Mouse (Mus musculus) kidney, adult 18-20 months (tissue): Measurements from ENCODE around the gene Gnl2.

Experiments
- DNase-seq: peaks from one replicate; pipeline ENCODE4 v3.0.0; 2021

Gnl2 gene

DNA sequence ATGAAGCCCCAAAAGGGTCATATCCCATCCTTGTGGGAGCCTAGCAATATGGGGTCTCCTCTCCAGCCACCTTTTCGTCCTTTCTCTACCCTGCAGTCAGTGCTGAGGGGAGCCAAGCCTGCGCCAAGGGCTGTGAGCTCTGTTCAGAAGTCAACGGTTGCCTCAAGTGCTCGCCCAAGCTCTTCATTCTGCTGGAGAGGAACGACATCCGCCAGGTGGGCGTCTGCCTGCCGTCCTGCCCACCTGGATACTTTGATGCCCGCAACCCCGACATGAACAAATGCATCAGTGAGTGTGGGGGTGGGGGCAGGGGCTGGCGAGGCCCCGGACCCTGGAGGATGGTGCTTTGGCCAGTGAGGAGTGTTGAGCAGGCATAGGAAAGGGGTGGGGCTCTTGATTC is 11.5 kb upstream of the Gnl2 start:
- no peak for DNase-seq

DNA sequence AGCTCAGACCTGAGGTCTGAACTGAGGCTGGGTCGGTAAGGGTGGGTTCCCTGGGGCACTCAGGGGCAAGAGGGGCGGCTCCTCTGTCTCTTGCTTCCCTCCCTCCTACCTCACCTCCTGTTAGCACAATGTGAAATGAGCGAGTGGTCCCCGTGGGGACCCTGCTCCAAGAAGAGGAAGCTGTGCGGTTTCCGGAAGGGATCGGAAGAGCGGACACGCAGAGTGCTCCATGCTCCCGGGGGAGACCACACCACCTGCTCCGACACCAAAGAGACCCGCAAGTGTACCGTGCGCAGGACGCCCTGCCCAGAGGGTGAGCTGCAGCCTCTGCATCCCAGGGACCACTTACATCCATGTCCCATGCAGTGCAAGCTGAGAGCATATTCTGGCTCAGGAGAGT is 8.9 kb upstream of the Gnl2 start:
- DNase-seq: no peak

DNA sequence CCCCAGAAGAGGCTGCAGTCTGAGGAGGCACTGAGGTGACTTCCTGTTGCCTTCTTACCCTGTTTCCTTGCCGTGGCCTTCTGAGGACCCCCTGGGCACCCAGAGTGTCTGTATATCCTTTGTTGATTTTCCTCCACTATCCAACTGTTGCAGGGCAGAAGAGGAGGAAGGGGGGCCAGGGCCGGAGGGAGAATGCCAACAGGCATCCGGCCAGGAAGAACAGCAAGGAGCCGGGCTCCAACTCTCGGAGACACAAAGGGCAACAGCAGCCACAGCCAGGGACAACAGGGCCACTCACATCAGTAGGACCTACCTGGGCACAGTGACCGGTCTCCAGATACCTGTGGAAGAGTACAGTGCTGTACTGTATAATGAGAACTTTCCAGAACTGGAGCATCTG is 8.2 kb upstream of the Gnl2 start:
- DNase-seq: no peak

DNA sequence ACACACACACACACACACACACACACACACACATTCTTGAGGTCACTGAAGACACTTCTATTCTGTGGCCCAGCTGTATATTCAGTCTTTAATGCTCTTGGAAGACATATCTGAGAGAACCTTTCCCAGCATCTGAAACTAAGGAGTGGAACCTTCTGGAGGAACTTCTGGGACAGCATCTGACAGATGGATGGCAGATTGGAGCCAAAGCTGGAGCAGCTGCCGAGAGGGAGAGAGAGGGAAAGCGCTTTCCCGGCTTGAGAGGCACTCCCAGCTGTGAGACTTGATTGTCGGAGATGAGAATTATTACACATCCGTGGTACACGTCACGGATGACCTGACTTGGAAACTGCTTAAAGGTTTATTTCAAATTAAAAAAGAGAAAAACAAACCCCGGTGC is 7.7 kb upstream of the Gnl2 start:
- DNase-seq: no peak

DNA sequence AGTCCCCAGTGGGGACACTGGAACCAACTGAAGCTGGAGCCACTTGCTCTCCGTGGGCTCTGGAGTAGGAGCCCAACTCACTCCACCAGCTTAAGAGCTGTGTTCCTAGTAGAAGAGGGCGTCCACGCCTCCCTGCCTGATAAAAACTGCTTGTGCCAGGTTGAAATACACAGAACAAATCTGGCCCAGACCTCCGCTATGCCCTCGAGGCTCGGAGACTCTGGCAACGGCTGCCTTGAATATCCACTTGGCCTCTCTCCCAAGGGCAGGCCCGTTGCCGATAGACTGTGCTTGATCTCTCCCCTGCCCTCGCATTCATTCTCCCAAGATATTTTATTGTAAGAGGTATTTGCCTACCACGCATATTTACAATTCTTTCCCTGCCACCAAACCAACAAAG is 1.0 kb downstream of the Gnl2 start:
- no peak for DNase-seq

DNA sequence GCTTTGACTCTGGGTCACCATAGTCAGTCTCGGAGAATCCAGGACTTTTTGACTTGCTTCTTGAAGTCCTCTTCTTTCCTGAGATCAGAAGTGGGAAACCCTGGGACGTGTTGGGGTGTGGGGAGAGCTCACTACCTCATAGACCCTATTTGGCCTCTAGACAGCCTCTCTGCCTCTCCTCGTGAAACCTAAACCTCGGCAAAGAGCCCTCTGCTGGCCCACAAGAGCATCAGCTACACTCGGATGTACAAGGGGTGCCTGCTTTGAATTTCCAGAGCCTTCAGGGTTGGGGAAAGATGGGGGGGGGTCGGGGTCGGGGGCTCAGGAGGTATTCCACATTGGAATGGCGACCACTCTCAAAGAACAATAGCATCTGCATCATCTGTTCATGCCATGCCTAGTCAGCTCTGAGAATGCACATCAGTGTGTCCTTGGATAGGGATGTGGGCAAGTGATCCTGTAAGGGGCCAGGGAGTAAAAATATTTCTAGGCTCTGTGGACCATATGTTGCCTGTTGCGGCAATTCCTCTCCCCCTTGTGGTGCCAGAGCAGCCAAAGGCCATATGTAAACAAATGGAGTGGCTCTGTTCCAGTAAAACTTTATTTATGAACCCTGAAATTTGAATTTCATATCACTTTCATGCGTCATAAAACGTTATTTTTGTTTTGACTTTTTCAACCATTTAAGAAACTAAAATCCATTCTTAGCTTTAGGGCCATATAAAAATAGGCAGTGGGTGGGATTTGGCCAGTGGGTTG is 4.6 kb downstream of the Gnl2 start:
- DNase-seq: no peak

DNA sequence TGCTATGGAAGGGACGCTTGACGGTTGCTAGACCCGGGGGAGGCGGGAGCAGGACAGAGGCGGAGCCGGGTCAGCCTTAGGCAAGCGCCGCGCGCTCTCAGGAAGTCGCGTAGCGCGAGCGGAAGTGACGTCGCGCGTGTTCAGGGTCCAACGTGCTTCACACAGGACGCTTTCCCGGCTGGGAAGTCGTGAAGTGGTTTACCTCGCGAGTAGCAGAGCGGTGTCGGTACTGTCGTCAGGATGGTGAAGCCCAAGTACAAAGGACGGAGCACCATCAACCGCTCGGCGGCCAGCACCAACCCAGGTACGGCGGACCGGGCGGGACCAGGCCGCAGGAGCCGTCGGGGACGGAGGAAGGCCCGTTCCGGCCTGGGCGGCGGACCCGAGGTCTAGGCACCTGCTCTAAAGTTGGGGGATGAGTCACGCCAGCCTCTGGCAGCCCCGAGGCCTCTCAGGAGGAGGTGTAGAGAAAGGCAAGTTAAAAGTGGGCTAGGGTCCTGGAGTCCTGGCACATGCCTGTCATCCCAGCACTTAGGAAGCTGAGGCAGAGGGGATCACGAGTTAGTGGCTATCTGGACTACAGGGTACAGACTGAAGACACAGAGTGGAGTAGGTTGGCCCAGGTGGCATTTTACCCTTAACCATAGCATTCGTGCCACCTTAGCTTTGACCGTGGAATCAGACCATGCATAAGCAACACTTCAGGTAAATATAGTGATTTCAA is 13.7 kb downstream of the Gnl2 start:
- peak; percentile 96 for DNase-seq

DNA sequence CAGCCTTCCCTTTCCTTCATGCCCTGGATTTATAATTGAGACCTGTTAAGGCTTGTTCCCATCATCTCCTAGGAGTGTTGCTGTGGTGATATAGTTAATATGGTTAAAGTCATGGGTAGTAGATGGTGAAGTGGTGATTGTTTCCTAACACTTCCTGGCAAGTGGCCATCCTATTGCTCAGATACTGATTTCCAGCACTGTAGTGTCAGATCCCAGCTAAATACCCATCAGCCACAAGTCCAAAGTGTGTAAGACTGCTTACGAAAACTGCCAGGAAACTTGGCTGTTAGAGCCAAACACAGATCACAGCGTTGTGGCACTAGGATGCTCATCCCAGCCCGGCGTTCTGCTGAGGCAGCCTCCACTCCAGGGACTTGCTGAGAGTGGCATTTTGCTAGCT is 18.0 kb downstream of the Gnl2 start:
- DNase-seq: no peak

DNA sequence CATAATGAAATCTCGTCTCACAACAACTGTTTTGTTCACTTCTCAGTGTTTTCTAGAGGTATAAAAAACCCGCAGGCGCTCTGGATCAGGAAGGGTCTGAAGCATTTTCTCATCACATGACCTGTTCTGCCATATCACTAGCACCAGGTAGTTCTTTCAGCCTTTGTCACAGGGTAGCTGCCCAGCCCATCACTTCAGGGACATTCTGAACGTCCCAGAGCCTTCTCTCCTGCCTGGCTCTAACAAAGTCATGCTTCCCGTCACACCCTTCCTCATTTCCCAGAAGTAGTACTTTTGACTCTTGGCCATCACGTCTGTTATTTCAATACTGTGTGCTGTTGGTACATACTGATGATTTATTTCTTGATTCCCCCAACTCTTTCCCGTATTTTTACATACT is 28.1 kb downstream of the Gnl2 start:
- DNase-seq: no peak

DNA sequence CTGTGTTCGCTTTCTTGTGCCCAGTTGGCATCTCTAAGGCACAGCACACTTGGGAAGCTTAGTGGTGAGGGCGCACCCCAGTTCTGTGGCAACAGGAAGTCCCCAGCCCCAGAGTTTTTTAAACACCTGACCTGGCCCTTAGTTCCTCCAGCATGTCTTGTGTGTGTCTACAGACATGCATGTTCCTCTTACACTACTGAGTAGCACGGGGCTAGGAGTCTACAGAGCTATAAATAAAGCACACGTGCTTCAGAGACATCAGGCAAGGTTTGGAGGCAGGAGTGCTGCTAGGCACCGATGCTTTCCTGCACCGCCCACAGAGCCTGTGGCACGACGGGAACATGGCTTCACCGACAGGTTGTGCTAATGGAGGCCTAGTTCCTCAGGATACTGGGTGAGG is 39.0 kb downstream of the Gnl2 start:
- DNase-seq: no peak

DNA sequence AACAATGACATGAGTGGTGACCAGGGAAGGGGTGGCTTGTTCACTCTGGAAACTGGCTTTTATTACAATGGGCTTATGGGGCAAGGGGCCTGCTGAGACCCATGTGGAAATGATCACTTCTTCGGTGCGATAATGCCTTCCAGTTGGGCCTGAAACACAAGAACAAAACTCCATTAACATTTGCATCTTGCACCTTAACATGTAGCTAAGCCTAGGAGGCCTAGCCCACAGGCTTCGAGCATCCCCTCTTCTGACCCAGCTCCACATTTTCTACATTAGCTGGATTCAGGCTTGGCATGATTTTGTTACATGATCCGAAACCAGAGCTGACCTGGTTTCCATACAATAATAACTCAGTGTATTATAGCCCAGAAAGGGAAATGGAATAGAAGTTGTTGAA is 40.1 kb downstream of the Gnl2 start:
- DNase-seq: no peak

DNA sequence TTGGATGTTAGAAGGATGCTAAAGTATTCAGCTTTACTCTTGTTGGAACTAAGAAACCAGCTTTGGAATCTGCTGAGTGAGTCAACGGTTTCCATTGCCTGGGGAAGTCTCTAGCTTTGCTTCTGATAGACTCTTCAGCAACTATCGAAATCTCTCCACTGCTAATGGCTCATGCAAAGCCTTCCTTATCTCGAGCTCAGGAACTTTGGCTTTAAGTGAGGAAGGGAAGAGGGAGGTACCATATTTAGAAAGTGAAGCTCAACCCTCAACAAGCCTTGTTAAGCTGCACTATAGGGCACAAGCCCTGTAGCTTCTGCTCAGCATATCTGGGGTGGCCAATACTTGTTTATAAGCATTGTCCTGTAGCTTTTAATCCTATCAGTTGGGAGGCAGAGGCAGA is 40.9 kb downstream of the Gnl2 start:
- no peak for DNase-seq

DNA sequence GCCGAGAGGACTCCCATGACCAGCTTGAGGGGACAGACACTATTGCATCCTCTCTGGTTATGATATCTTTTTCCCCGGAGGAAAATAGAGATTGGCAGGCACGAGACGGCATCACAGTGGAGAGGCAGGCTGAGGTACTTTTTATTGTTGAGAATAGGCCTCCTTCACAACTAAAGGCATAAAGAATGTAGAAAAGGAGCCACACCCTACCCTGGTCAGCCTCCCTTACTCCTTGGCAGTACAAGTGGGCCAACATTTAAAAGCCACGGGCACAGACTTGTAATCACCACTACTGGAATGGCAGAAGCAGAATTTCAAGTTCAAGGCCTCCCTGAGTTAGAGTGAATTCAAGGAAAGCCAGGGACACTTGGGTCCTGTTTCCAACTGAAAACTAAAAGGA is 41.6 kb downstream of the Gnl2 start:
- DNase-seq: no peak

DNA sequence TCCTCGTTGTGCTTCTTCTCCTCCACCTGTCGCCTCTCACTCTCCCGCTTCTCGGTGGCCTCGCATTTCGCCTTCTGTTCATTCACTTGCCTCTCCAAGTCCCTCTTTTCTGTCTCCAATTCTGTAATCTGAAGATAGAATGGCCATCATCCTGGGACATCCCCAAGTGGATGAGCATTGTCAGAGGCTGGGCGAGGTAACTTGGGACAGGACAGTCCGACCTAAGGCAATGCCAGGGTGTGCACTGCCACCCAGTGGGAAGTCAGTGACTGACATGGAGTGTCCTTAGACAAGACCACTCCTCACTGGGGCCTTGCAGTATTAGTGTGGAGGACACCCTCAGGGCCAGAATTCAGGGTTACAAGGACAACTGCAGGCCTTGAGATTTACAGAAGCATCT is 42.6 kb downstream of the Gnl2 start:
- peak; percentile 51 for DNase-seq

DNA sequence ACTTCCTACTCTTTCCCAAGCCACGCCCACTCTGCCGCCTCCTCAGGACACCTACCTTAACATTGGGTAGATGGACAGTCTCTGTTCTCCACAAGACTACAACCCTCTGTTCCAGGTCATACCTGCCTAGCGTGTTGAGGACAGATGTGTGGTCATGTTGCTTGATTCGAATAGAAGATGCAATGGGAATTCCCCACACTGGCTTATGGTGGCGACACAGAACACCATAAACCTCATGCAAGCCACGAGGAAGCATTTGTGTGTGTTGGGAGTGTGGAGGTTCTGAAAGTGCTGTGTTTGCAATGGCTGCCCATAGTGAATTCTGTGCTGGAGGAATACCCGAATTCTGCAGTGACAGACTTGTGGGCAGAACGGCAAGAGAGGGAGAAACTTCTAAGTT is 47.4 kb downstream of the Gnl2 start:
- no peak for DNase-seq

DNA sequence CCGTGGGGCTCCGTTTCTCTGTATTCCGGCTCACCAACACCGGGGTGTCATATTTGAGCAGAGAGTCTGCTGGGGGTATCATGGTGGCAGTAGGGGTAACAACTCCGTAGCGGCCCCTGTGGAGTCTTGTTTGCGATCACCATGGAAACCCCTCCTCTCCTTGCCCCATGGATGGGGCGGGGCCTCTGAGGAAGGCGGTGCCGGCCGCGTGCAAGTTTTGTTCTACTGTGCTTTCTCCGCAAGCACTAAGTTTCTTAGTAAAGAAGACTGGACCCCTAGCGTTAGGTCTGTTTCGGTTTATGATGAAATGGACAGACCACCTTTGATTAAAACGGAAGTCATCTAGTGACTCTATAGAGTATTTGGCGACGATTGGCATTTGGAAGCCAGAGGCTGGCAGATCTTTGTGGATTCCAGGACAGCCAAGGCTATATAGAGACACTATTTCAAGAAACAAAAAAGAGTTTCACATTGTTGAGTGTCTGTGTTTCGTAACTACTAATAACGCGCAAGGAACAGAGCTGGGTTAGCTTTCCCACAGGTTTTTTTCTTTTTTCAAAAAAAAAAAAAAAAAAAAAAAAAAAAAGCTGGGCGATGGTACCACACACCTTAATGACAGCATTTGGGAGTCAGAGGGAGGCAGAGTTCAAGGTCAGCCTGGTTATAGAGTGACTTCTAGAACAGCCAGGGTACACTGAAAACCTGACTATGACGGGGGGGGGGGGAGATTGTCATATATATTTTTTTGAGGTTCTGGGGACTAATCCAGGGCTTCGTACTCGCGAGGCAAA is 49.3 kb downstream of the Gnl2 start, which contains the start of gene Dnali1:
Gene Dnali1, minus strand, starts transcription at position 187 of the 791 bp plus-strand sequence.
- DNase-seq: peak; percentile 76

DNA sequence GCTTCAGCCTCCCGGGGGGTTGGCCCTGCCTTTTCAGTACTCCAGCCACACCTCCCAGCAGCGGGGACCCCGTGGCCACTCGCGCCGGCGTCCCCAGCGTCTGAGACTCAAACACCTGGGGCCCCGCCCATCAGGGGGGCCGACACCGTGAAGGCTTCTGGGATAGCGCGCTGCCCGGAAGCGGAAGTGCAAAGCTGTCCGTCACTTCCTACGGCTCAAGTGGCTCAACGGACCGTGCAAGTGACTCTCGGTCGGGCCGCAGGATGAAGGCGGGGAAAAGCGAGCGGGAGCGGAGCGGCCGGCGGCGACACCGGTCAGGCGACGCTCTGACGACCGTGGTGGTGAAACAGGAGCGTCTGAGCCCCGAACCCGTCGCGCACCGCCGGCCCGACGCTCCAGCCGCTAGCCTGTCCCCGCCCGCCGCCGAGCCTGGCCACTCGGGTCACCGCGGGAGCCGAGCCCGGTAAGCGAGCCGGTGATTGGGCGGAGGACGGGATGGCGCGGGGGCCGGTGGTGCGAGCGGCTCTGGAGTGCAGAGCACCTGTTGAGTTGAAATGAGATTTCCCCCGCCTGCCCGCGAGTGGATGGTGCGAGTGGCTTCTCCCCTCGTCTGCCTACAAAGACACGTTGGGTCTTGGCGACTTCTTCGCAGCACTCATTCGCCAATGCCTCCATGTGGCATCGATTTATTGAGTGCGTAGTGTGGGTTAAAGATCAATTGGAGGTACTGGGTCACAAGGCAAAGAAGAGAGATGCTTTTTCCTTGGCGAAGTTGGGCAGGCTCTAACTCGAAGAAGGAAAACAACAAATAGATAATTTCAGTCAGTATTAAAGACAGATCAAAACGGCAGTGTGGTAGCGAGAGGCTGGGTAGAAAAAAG is 50.3 kb downstream of the Gnl2 start, which contains the start of gene Snip1:
Gene Snip1, plus strand, starts transcription at position 183 of the 881 bp plus-strand sequence.
- peak; percentile 96 for DNase-seq

DNA sequence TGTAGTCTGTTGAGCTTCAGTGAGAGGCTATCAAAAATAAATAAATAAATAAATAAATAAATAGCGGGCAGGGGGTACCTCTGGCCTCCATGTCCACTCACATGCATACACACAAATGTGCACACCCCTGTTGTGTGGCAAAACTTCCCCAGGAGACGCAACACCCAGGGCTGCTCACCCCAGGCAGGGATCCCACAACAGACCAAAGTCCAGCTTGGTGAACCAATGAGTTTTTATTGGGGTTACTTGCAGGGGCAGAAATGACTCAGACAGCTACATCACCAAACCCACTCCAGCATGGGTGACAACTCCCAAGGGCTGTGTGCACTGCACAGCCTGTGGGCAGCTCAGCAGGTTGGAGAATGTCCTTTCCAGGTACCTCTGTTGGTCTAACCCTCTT is 61.3 kb downstream of the Gnl2 start:
- DNase-seq: no peak

DNA sequence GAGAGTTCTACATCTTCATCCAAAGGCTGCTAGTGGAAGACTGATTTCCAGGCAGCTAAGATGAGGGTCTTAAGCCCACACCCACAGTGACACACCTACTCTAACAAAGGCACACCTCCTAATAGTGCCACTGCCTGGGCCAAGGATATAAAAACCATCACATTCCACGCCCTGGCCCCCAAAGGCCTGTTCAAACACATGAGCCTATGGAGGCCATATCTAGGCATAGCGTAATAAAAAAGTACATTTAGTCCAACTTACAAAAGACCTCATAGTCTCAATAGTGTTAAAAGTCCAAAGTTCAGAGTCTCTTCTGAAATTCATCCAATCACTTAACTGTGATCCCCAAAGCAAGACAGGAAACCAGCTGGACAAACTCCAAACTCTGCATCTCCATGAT is 62.3 kb downstream of the Gnl2 start:
- DNase-seq: no peak

DNA sequence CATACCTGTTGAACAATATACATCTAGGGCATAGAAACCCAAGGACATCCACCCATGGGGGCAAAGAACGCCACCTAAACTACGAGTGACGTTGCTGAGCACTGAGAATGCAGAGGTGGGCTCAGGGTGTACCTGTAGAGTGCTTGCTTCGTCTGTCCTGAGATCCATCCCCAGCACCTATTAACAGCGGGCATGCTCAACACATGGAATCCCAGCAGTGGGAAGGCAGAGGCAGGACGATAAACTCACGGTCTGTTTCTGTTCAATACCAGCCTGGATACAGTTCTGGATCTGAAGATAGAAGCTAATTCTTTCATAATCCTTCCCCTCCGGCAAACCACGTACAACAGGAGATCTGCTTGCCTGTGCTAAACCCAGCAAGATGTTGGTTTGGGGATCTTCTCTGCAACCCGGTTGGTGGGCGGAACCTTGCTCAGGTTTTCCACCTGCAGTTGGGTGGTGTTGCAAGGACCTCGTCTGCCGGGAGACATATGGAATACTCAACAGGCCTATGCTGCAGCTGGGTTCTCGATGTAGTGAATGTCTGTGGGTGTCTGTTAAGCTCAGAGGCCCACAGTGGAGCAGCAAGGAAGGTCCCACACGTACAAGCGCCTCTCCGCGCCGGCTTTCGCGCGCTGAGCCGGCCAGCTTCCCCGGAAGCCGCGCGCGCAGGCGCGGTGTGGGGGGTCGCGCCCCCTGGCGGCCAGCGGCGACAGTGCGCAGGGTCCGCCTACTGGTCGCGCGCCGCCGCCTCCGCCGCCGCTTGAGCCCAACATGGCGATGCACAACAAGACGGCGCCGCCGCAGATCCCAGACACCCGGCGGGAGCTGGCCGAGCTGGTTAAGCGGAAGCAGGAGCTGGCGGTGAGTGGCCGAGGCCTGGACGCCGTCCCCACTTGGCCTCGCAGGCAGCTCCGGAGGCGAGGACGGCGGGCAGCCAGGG is 68.3 kb downstream of the Gnl2 start, which contains the start of gene Meaf6:
Gene Meaf6, plus strand, starts transcription at position 732 of the 943 bp plus-strand sequence.
- peak; percentile 95 for DNase-seq

DNA sequence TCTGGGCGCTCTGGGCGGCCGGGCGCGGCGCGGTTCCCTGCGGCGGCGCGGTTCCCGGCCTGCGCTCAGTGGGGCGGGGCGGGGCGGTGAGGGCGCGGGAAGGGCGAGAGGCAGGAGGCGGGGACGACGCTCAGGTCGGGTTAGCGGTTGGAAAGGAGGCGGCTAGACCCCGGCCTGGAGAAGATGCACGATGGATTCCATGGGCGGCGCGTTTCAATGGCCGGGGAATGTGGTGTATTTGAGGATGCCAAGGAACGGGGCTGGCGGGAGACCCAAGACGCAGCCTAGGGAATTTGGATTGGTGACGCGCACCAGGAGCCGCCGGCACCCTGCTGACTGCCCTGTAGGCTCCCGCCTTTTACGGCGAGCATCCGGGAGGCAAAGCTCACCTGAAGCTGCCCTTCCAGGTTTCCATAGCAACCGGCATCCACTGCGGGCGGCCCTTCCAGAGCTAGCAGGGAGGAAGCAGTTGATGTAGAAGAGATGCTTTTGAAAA is 69.0 kb downstream of the Gnl2 start:
- no peak for DNase-seq
